Mouse (Mus musculus): ENCODE measurements around the gene Ppp1r13l.

The Ppp1r13l gene

GRCm38 (mm10) chr7:19338060-19338459 is 21.5 kb upstream of the Ppp1r13l start:
- DNase-seq, result no peak

DNA sequence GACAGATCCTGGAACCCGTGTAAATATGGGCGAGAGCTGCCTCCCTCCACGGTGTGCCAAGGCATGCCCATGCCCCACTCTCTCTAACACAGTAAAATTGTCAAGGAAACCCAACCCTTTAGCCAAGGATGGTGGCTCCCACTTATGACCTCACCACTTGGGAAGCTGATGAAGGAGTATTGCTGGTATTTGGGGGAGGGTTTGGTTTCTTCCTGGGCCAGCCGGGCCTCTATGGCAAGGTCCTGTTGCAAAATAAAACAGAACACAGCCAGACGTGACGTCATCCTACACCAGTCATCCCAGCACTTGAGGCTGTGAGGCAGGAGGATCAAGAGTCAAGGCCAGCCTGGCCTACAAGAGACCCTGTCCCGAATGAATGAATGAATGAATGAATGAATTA is 21.0 kb upstream of the Ppp1r13l start:
- no peak for DNase-seq

- DNase-seq, result no peak
These were observed 18.3 kb upstream of the Ppp1r13l start for GRCm38 (mm10) chr7:19341250-19341649.

GRCm38 (mm10) chr7:19341761-19342409 is 17.7 kb upstream of the Ppp1r13l start:
- DNase-seq, result peak; percentile 48 to 52

- DNase-seq, result peak; percentile 95
These were observed 17.0 kb upstream of the Ppp1r13l start for GRCm38 (mm10) chr7:19342481-19343027.

DNA sequence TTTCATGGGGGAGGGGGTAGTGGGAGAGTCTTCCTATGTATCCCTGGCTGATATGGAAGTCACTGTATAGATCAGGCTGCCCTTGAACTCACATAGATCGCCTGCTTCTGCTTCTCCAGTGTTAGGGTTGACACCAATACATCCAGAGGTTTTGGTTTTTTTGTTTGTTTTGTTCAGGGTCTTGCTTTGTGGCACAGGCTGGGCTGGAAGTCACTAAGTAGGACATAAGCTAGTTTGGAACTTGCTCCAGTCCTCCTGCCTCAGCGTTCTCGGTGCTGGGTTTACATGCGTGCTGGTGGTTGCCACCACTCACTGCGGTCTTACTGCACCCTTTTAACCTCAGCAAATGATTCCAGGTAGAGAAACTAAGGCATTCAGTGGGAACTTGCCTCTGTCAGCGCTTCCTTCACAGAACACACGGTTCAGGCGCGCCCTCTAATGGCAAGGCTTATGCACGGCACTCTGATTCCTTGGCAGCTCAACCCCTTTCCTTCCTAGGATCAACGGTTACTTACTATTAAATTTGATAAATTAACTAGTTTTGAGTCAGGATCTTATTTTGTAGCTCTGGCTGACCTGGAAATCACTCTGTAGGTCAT is 16.2 kb upstream of the Ppp1r13l start:
- peak; percentile 81 to 83 for DNase-seq

GRCm38 (mm10) chr7:19344237-19344847 is 15.2 kb upstream of the Ppp1r13l start, which contains the start of gene Ercc1:
Gene Ercc1 (plus strand): TSS chr7:19344778.
- peak; percentile 39 to 41 for DNase-seq

GRCm38 (mm10) chr7:19344938-19345471 is 14.5 kb upstream of the Ppp1r13l start:
- peak; percentile 98 for DNase-seq

DNA sequence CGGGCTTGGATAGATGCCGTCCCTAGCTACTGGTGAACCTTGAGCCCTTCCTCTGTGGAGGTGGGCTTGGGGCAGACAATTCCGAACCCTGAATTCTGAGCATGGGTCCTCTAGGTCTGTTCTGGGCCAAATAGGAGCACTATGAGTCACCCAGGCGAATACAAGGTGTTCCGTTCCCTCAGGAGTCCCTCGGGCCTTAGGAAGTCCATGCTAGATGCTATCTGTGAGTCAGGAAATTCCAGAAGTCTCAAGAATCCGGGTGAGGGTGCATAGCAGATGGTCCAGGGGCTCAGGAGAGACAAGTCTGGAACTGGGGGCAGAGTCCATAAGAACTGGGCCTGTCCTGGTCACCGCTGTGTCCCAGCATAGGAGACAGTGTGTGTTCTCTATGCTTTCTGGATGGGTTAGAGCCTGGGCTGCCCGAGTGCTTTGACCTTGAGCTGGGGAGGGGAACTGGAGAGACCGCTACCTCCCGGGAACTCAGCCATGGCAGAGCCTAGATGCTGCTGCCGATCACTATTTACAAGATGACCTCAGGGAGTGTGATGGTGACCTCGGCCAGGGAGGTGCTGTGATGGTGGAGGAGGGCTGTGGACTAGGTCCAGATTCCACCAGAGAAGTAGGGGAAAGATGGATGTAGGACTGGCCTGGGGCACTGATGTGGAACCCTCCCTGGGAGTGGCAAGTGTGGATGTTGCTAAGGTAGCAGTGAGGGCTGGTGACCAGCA is 10.2 kb upstream of the Ppp1r13l start:
- no peak for DNase-seq

- no peak for DNase-seq
These were observed 9.3 kb upstream of the Ppp1r13l start for GRCm38 (mm10) chr7:19350221-19350620.

GRCm38 (mm10) chr7:19354991-19355390 is 4.6 kb upstream of the Ppp1r13l start:
- DNase-seq, result no peak

DNA sequence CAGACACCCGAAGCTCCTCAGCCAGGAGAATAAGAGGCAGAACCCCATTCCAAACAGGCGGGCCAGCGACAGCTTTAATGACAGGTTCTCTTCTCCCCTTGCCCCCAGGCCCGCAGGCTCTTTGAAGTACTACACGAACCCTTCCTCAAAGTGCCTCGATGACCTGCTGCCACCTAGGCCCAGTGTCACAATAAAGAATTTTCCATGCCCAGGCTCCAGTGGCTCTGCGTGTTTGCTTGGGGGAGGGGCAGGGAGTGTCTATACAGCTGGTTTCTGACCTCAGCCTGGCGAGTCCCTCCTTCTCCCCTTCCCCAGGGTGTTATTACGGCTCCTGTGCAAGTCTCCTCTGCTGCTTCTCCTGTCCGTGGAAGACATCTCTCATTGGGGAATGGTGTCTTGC is 3.2 kb upstream of the Ppp1r13l start:
- no peak for DNase-seq

DNA sequence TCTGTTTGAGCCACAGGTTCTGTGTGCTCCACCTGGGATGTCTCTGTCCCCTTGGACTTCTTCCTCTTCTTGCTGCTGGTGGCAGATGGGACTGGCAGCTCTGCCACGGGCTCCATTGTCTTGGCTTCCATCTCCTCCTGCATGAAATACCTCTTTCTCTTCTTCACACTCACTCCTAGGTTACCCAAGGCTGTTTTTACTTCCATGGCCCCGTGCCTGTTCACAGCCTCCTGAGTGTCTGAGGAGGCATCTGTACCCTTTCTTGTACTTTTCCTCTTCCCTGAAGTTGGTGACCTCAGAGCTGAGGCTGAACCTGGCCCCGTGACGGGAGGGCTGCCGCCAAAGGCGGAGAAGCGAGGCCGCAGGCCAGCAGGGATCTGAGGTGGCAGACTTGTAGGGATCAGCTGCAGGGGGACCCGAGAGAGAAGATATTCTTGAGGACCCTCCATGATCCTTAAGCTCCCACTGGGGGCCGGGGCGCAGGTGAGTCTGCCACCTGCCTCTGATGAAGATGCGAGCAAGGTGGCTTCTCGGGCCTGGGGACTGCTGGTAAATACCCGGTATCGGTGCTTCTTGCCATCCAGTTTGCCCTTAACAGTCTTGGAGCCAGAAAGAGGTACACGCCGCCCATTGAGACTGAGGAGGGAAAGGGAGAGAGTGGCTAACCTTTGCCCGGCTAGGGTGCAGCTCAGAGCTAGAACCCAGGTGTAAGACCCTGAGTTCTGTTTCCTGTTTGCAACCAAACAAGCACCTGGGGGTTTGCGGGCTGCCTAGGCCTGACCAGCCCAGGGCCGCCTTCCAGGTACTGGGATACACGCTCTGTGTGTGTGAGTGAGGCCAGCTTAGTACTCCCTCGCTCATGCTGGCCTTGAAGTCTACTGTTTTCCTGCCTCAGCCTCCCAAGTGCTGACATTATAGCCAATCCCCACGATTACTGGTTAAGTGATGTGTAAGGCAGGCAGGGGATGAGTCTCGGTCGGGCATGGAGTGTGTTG is 1.9 kb upstream of the Ppp1r13l start:
- DNase-seq, result no peak

- no peak for DNase-seq
These were observed 915 bp upstream of the Ppp1r13l start for GRCm38 (mm10) chr7:19358634-19359033.

DNA sequence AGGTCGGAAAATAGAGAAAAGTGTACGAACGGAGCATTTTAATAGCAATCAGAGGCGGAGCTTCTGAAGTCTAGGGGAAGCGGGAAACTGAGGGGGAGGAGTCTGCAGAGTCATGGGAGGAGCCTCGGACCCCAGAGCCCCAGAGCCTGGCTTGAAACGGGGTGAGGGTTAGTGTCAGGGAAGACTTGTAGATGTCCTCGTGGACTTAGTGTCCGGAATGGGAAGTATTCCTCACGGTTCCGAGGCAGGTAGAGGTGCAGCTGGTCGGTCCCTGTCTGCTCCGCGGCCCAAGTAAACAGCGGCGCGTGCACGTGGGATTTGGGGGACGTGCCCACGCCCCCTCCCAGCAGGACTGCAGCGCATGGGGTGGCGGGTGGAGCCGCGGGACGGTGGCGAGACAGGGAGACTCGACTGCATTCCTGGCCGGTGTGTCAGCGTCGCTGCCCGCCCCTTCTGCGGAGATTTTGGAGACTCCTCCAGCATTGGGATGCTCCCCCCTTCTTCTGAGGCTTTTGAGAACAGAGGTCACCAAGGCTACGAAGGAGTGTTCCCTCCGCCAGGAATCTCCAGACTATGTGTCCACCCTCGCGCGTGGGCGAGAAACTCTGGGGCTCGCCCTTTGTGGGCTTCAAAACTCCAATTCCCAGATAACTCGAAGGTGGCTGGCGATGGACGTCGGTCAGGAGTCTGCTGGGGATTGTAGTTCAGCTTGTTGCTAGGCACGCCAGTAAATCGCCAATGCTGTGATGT is 518 bp downstream of the Ppp1r13l start:
- DNase-seq, result peak; percentile 73 to 77

DNA sequence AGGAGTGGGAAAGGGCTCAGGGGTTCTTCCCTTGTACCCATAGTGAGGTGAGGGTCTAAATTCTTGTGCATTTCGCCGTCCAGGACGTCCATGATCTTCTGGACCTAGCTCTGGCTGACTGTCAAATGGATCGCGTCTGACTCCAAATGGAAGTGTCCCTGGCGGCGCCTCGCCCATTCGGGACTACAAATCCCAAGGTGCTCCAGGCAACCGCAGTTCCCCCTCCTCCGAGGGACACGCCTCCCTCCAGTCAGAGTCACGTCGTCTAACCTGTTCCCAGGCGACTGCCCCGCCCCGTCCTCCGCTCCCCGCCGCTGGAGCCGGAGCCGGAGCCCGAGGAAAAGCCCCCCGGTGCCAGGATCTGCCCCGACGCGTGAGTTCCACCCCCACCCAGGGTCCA is 1.4 kb downstream of the Ppp1r13l start:
- DNase-seq, result peak; percentile 91 to 92

GRCm38 (mm10) chr7:19361720-19362119 is 2.2 kb downstream of the Ppp1r13l start:
- DNase-seq, result peak; percentile 69 to 79

GRCm38 (mm10) chr7:19362276-19362675 is 2.7 kb downstream of the Ppp1r13l start:
- DNase-seq, result no peak

DNA sequence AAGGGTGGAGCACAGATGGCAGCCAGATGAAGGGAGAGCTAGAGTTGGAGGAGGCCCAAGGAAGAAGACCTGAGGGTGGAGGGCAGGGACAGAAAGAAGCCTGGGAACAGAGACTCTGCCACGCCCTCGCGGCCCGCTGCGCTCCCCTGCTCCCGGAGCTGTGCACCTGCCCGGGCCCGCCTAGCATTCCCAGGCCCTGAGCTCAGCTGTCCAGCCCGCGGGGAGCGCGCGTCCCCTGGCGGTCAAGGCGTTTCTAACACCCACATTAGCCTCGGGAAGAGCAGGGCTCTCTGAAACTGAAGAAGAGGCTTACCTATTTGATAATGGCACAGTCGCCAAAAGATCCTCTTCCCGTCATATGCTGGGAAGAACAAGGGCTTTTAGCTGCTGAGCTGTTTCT is 4.3 kb downstream of the Ppp1r13l start:
- peak; percentile 71 to 78 for DNase-seq

GRCm38 (mm10) chr7:19365376-19365775 is 5.8 kb downstream of the Ppp1r13l start:
- no peak for DNase-seq

- no peak for DNase-seq
These were observed 8.8 kb downstream of the Ppp1r13l start for GRCm38 (mm10) chr7:19368380-19368779.
